Mouse (Mus musculus): ENCODE results near the gene Ilvbl.
"Not testable (repeated sequence)": the region's sequence is repeated elsewhere in the genome, so short reads cannot be mapped to it uniquely, and the experiment has no call there.

The Ilvbl gene

GRCm38 (mm10) chr10:78590744-78591143, 16.6 kb downstream of the Ilvbl start:
- no peak for DNase-seq (ENCODE audit: low read depth in 1 of 2, low spot score in 2 of 2)

- no peak for DNase-seq (ENCODE audit: low read depth in 1 of 2, low spot score in 2 of 2)
Measured at GRCm38 (mm10) chr10:78591406-78592328, 17.5 kb downstream of the Ilvbl start, which contains the start of gene Syde1. Gene Syde1 (minus strand): TSS chr10:78591964.

GRCm38 (mm10) chr10:78592856-78593379, 18.8 kb downstream of the Ilvbl start:
- no peak for DNase-seq (ENCODE audit: low read depth in 1 of 2, low spot score in 2 of 2)

GRCm38 (mm10) chr10:78593736-78594135, 19.6 kb downstream of the Ilvbl start:
- no peak for DNase-seq (ENCODE audit: low read depth in 1 of 2, low spot score in 2 of 2)

GRCm38 (mm10) chr10:78594157-78594556, 20.0 kb downstream of the Ilvbl start:
- DNase-seq (ENCODE audit: low read depth in 1 of 2, low spot score in 2 of 2): no peak

GRCm38 (mm10) chr10:78594566-78594965, 20.4 kb downstream of the Ilvbl start:
- no peak for DNase-seq (ENCODE audit: low read depth in 1 of 2, low spot score in 2 of 2)

- no peak for DNase-seq (ENCODE audit: low read depth in 1 of 2, low spot score in 2 of 2)
Measured at GRCm38 (mm10) chr10:78599865-78600264, 25.7 kb downstream of the Ilvbl start.

GRCm38 (mm10) chr10:78605080-78605479, 30.9 kb downstream of the Ilvbl start:
- no peak for DNase-seq (ENCODE audit: low read depth in 1 of 2, low spot score in 2 of 2)

GRCm38 (mm10) chr10:78607602-78608001, 33.5 kb downstream of the Ilvbl start:
- DNase-seq (ENCODE audit: low read depth in 1 of 2, low spot score in 2 of 2): no peak

GRCm38 (mm10) chr10:78617974-78618373, 43.8 kb downstream of the Ilvbl start, which contains the start of gene Olfr1357:
Gene Olfr1357 (minus strand): TSS chr10:78618074.
- no peak for DNase-seq (ENCODE audit: low read depth in 1 of 2, low spot score in 2 of 2)

- DNase-seq (ENCODE audit: low read depth in 1 of 2, low spot score in 2 of 2): not testable (repeated sequence)
Measured at GRCm38 (mm10) chr10:78623143-78623542, 49.0 kb downstream of the Ilvbl start.

- no peak for DNase-seq (ENCODE audit: low read depth in 1 of 2, low spot score in 2 of 2)
Measured at GRCm38 (mm10) chr10:78630194-78630593, 56.0 kb downstream of the Ilvbl start.

- no peak for DNase-seq (ENCODE audit: low read depth in 1 of 2, low spot score in 2 of 2)
Measured at GRCm38 (mm10) chr10:78632311-78632710, 58.2 kb downstream of the Ilvbl start.
